ENCODE assay signal across 9 mouse cellular contexts in genomic region chr7:45593118-45593815, GRCm38 (mm10). TPM values are rescaled to one million over a fixed set of nuclear protein-coding genes. Genes with fewer than 3 reads are reported as not detected.
A peak's percentile ranks its signal among the peaks of the same experiment; 100 is the strongest.
DNase-seq lines count a peak whose midpoint lies in the region; ATAC-seq lines count a peak whose summit lies in the region.
"Had no signal": no experiment of that assay in that cellular context is flagged by ENCODE, and none has a peak within 500 bp of the region (broad histone marks: within the 10 kb centered on the region; RNA-seq: fewer than 3 reads in every experiment).

No protein-coding gene starts in this region.

- H3K27ac ChIP-seq in hindbrain, embryonic 14.5 days = no peak overlapping the region
- no peak overlapping the region for H3K27ac ChIP-seq in hindbrain, embryonic 16.5 days (ENCODE audit: low read depth, low read length)

- H3K36me3 ChIP-seq in hindbrain, embryonic 14.5 days (replicated peaks; ENCODE audit: control insufficient read depth, insufficient read depth) = no peaks in the 10 kb centered on the region
- H3K36me3 ChIP-seq in hindbrain, embryonic 16.5 days (ENCODE audit: control insufficient read depth, insufficient read depth, low read length) = no peaks in the 10 kb centered on the region

- no peak for ATAC-seq in hindbrain, embryonic 14.5 days (ENCODE audit: low FRiP score)
- no peak for ATAC-seq in hindbrain, embryonic 16.5 days

- H3K4me2 ChIP-seq in hindbrain, embryonic 14.5 days (replicated peaks) = no peak overlapping the region
- no peak overlapping the region for H3K4me2 ChIP-seq in hindbrain, embryonic 16.5 days (ENCODE audit: low read length)

- H3K4me3 ChIP-seq in hindbrain, embryonic 14.5 days (replicated peaks; ENCODE audit: low read length) = no peak overlapping the region
- H3K4me3 ChIP-seq in hindbrain, embryonic 16.5 days (ENCODE audit: low read length) = no peak overlapping the region
- H3K4me3 ChIP-seq: myocyte had no signal

- no peak overlapping the region for H3K9ac ChIP-seq in hindbrain, embryonic 14.5 days
- no peak overlapping the region for H3K9ac ChIP-seq in hindbrain, embryonic 16.5 days (ENCODE audit: low read depth, low read length)

- H3K9me3 ChIP-seq in hindbrain, embryonic 14.5 days (ENCODE audit: control insufficient read depth, low read length) = no peaks in the 10 kb centered on the region
- no peaks in the 10 kb centered on the region for H3K9me3 ChIP-seq in hindbrain, embryonic 16.5 days (ENCODE audit: control insufficient read depth, low read length)

- no peaks in the 10 kb centered on the region for H3K27me3 ChIP-seq in hindbrain, embryonic 14.5 days (ENCODE audit: control insufficient read depth, insufficient read depth, low read length)
- no peaks in the 10 kb centered on the region for H3K27me3 ChIP-seq in hindbrain, embryonic 16.5 days (replicated peaks; ENCODE audit: control insufficient read depth, insufficient read depth, low read length)

- WGBS in hindbrain, embryonic 14.5 days = 23% methylated on average over 10 of the region's 10 CpGs
- 24% methylated on average over 10 of the region's 10 CpGs for WGBS in hindbrain, embryonic 16.5 days

- no peaks in the 10 kb centered on the region; the same call in 1 of the 2 replicates for H3K4me1 ChIP-seq in hindbrain, embryonic 14.5 days (replicated peaks; ENCODE audit: control insufficient read depth, insufficient read depth, low read length)
- peaks cover 5% of the 10 kb centered on the region; the same call in 1 of the 2 replicates for H3K4me1 ChIP-seq in hindbrain, embryonic 16.5 days (ENCODE audit: control insufficient read depth, insufficient read depth, low read depth, low read length)

- peak; percentile 68 for DNase-seq in hindbrain, embryonic 14.5 days (ENCODE audit: low spot score)
- peak; percentile 79 for DNase-seq in ES-CJ7 (ENCODE audit: low read depth, low spot score)
- DNase-seq in c-Kit-positive CD71-positive TER-119-positive erythroid progenitor cells, embryonic 14.5 days (ENCODE audit: low spot score) = peak; percentile 66
- peak; percentile 86 for DNase-seq in gastrocnemius, adult 18-20 months (ENCODE audit: low spot score)
- DNase-seq in layer of hippocampus, postnatal 25 days (ENCODE audit: extremely low spot score in 1 of 2, low spot score in 1 of 2) = peak; percentile 46 to 76
- peak; percentile 33 to 63 for DNase-seq in monocyte, adult 2 months (ENCODE audit: low read depth in 1 of 2, low spot score in 2 of 2)
- DNase-seq in testis, postnatal 14 days (ENCODE audit: low spot score) = peak; percentile 54

RNA-seq across cellular contexts. Expression of gene Fgf21, which starts 22.0 kb away (rescaled TPM):
- not detected in 2 replicates for polyA plus RNA-seq in hindbrain, embryonic 14.5 days (2014; fragmentation: Nextera tagmentation; extraction: Ambion mirVana)
- not detected in 2 replicates for polyA plus RNA-seq in hindbrain, embryonic 16.5 days (2015; fragmentation: Nextera tagmentation; extraction: Ambion mirVana)
- total RNA-seq in gastrocnemius, adult 18-20 months (2021) = not detected
- not detected for total RNA-seq in layer of hippocampus, postnatal 25 days (2021)

RNA-seq across cellular contexts. Expression of gene Bcat2, which starts 23.3 kb away (rescaled TPM):
- polyA plus RNA-seq in hindbrain, embryonic 14.5 days (2014; fragmentation: Nextera tagmentation; extraction: Ambion mirVana) = 17.4 and 19.0 TPM in 2 replicates
- polyA plus RNA-seq in hindbrain, embryonic 16.5 days (2015; fragmentation: Nextera tagmentation; extraction: Ambion mirVana) = 22.7 and 27.0 TPM in 2 replicates
- 10 to 100 TPM; 95.0 to 98.1 TPM for total RNA-seq in gastrocnemius, adult 18-20 months (2021)
- 10 to 100 TPM; 20.5 to 23.4 TPM for total RNA-seq in layer of hippocampus, postnatal 25 days (2021)

RNA-seq across cellular contexts. Expression of gene Fut1, which starts 23.8 kb away (rescaled TPM):
- polyA plus RNA-seq in hindbrain, embryonic 14.5 days (2014; fragmentation: Nextera tagmentation; extraction: Ambion mirVana) = not detected in 2 replicates
- not detected in 2 replicates for polyA plus RNA-seq in hindbrain, embryonic 16.5 days (2015; fragmentation: Nextera tagmentation; extraction: Ambion mirVana)
- not detected for total RNA-seq in gastrocnemius, adult 18-20 months (2021)
- total RNA-seq in layer of hippocampus, postnatal 25 days (2021) = not detected

RNA-seq across cellular contexts. Expression of gene Izumo1, which starts 28.3 kb away (rescaled TPM):
- not detected in 2 replicates for polyA plus RNA-seq in hindbrain, embryonic 14.5 days (2014; fragmentation: Nextera tagmentation; extraction: Ambion mirVana)
- polyA plus RNA-seq in hindbrain, embryonic 16.5 days (2015; fragmentation: Nextera tagmentation; extraction: Ambion mirVana) = not detected in 2 replicates
- total RNA-seq in gastrocnemius, adult 18-20 months (2021) = not detected
- not detected for total RNA-seq in layer of hippocampus, postnatal 25 days (2021)
- polyA plus RNA-seq: myocyte had no signal

RNA-seq across cellular contexts. Expression of gene Rasip1, which starts 34.0 kb away (rescaled TPM):
- 17.2 and 18.3 TPM in 2 replicates for polyA plus RNA-seq in hindbrain, embryonic 14.5 days (2014; fragmentation: Nextera tagmentation; extraction: Ambion mirVana)
- 16.7 and 17.5 TPM in 2 replicates for polyA plus RNA-seq in hindbrain, embryonic 16.5 days (2015; fragmentation: Nextera tagmentation; extraction: Ambion mirVana)
- total RNA-seq in gastrocnemius, adult 18-20 months (2021) = 1 to 10 TPM; 5.5 to 8.5 TPM
- 1 to 10 TPM; 6.1 to 6.5 TPM for total RNA-seq in layer of hippocampus, postnatal 25 days (2021)
